Mouse (Mus musculus): ENCODE results near the gene Serpinb6b.

DNA sequence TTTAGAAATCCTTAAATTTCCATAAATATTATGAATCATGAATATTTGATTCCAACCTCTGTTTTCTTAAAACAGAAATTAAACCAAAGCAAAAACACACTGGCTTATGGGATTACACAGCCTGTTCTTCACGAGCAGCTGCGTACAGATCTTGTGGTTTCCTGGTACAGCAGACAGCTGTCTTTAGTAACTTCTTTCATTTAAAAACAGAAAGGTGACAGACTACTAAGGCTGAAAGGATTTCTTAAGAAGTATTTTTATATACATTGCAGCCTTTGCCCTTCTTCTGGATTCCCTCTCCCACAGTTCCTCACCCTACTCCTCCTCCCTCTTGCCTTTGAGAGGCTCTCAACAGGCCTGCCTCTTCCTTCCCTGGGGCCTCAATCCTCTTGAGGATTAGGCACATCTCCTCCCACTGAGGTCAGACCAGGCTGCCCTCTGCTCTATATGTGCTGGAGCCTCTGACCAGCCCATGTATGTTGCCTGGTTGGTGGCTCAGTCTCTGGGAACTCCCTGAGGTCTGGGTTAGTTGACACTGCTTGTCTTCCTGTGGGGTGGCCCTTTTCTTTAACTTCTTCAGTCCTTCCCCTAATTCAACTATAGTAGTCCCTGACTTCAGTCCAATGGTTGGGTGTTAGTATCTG is 35.8 kb upstream of the Serpinb6b start:
- TF ChIP-seq POLR2A (IDR thresholded peaks at IDR 0.05; ENCODE audit: insufficient read depth, low read depth, low read length) (no peak), CTCF (IDR thresholded peaks at IDR 0.05; ENCODE audit: insufficient read depth, low read depth, low read length) (no peak)

Measured in olfactory bulb, adult 2 months (tissue).